Mouse (Mus musculus) ES-E14 (cell line): ENCODE results near the gene Olfr1129. TPM values are rescaled to one million over a fixed set of nuclear protein-coding genes. Genes with fewer than 3 reads are reported as not detected.

Experiments
- DNase-seq: peaks from one replicate; pipeline ENCODE4 v3.0.0-alpha.2; 2013; ENCODE audit warnings: low read depth, low spot score
- H3K27ac ChIP-seq: 2 replicates; pipeline ENCODE4 v1.5.1; 2012; ENCODE audit warnings: low read depth, mild to moderate bottlenecking, low read length, moderate library complexity, mixed read lengths; ENCODE audit not compliant: poor library complexity, insufficient read depth, severe bottlenecking
- H3K36me3 ChIP-seq: 2 replicates; pipeline ENCODE4 v1.6.1; 2012; ENCODE audit warnings: mild to moderate bottlenecking, low read length, moderate library complexity, mixed read lengths; ENCODE audit not compliant: control insufficient read depth, poor library complexity, insufficient read depth, severe bottlenecking
- H3K4me1 ChIP-seq, 2 experiments: fragments of 150-350 bp in 1 of 2; sonication (generic) in 1 of 2; 2 replicates each; pipeline ENCODE4 v1.6.1; 2012; ENCODE audit warnings: low read length in 2 of 2, mild to moderate bottlenecking in 1 of 2, mixed read lengths in 1 of 2; ENCODE audit not compliant: control insufficient read depth in 2 of 2, insufficient read depth in 2 of 2, poor library complexity in 1 of 2
- H3K4me3 ChIP-seq, 2 experiments: fragments of 150-350 bp in 1 of 2; sonication (generic) in 1 of 2; 2 replicates each; pipeline ENCODE4 v1.5.1; 2012; ENCODE audit warnings: low read length in 2 of 2, low read depth in 1 of 2, mild to moderate bottlenecking in 1 of 2, mixed read lengths in 1 of 2; ENCODE audit not compliant: insufficient read depth in 1 of 2, poor library complexity in 1 of 2, severe bottlenecking in 1 of 2
- H3K9ac ChIP-seq: 2 replicates; pipeline ENCODE4 v1.6.1; 2012; ENCODE audit warnings: low read depth, mild to moderate bottlenecking, low read length, mixed read lengths; ENCODE audit not compliant: poor library complexity, insufficient read depth, severe bottlenecking
- H3K9me3 ChIP-seq: fragments of 150-350 bp; sonication (generic); 2 replicates; pipeline ENCODE4 v1.6.1; 2012; ENCODE audit warnings: low read depth, mild to moderate bottlenecking, low read length; ENCODE audit not compliant: control insufficient read depth, insufficient read depth
- CHD2 ChIP-seq: IDR thresholded peaks from 2 replicates; pipeline ENCODE4 v1.6.1; 2014; ENCODE audit warnings: mild to moderate bottlenecking, low read depth, low read length, inconsistent platforms
- HCFC1 ChIP-seq: IDR thresholded peaks from 2 replicates; pipeline ENCODE4 v1.6.1; 2012; ENCODE audit warnings: low read length, inconsistent platforms, borderline replicate concordance; ENCODE audit not compliant: insufficient read depth
- ZC3H11A ChIP-seq: IDR thresholded peaks from 2 replicates; pipeline ENCODE4 v1.6.1; 2012; ENCODE audit warnings: low read depth, mild to moderate bottlenecking, inconsistent platforms, low read length, borderline replicate concordance
- ZNF384 ChIP-seq: IDR thresholded peaks from 2 replicates; pipeline ENCODE4 v1.6.1; 2012; ENCODE audit warnings: low read depth, low read length, inconsistent platforms
- in situ Hi-C, 2 experiments: fragments of 600-800 bp; cut with MboI; formaldehyde crosslinking; loops; one replicate each; pipeline ENCODE4 v1.15.1; 2025; ENCODE audit warnings: low sequenced_read_pairs in 2 of 2, inconsistent platforms in 1 of 2; ENCODE audit not compliant: unreplicated experiment in 2 of 2
- total RNA-seq: library from RNA; depleted of rRNA; stranded (reverse); fragments of 300-350 nt; gene quantifications from 2 replicates; pipeline ENCODE4 v1.2.3, GENCODE M21; 2012; rRNA removed

Olfr1129 gene
- total RNA-seq, 1 experiment = not detected

GRCm38 (mm10) chr2:87626804-87627203 is 53.1 kb downstream of the Olfr1129 start, which contains the start of gene Olfr1131:
Gene Olfr1131, plus strand, starts transcription at chr2:87627104.
- TF ChIP-seq HCFC1 = no peak
- TF ChIP-seq CHD2 = no peak
- no peak for TF ChIP-seq ZC3H11A
- no peak for TF ChIP-seq ZNF384

More at GRCm38 (mm10) chr2:87626804-87627203, 53.1 kb downstream of the Olfr1129 start, which contains the start of gene Olfr1131:
- H3K36me3 ChIP-seq = no peaks in the 10 kb centered on the region
- H3K4me3 ChIP-seq = no peak within 1 kb of the TSS
- H3K27ac ChIP-seq = no peak within 1 kb of the TSS
- no peak within 1 kb of the TSS for H3K9ac ChIP-seq
- no peaks in the 10 kb centered on the region for H3K9me3 ChIP-seq
- in situ Hi-C loops = no loop called here
- H3K4me1 ChIP-seq = no peaks in the 10 kb centered on the region
- DNase-seq = no peak

Other genes with a start within 250 kb of the Olfr1129 start
- not detected in 2 replicates for gene Olfr1120, start 219.1 kb upstream of the Olfr1129 start, total RNA-seq
- gene Olfr1121, start 204.0 kb upstream of the Olfr1129 start, total RNA-seq = not detected in 2 replicates
- gene Olfr1122, start 188.1 kb upstream of the Olfr1129 start, total RNA-seq = not detected in 2 replicates
- gene Olfr1123, start 157.3 kb upstream of the Olfr1129 start, total RNA-seq = not detected in 2 replicates
- gene Olfr1124, start 143.6 kb upstream of the Olfr1129 start, total RNA-seq = not detected in 2 replicates
- gene Olfr1126, start 119.9 kb upstream of the Olfr1129 start, total RNA-seq = not detected in 2 replicates
- 2.7 and 9.3 TPM in 2 replicates for gene Pramel7, start 76.8 kb upstream of the Olfr1129 start, total RNA-seq
- 3.1 and 16.5 TPM in 2 replicates for gene Pramel6, start 67.3 kb upstream of the Olfr1129 start, total RNA-seq
- gene Olfr153, start 42.1 kb upstream of the Olfr1129 start, total RNA-seq = 1.2 and 1.9 TPM in 2 replicates
- gene Olfr1128, start 28.4 kb upstream of the Olfr1129 start, total RNA-seq = not detected in 2 replicates
- not detected in 2 replicates for gene Olfr1130, start 32.3 kb downstream of the Olfr1129 start, total RNA-seq
- gene Olfr1131, start 53.2 kb downstream of the Olfr1129 start, total RNA-seq = not detected in 2 replicates
- gene Olfr1132, start 63.6 kb downstream of the Olfr1129 start, total RNA-seq = not detected in 2 replicates
- gene Olfr1133, start 73.5 kb downstream of the Olfr1129 start, total RNA-seq = not detected in 2 replicates
- not detected in 2 replicates for gene Olfr1134, start 84.6 kb downstream of the Olfr1129 start, total RNA-seq
- gene Olfr1135, start 99.8 kb downstream of the Olfr1129 start, total RNA-seq = not detected in 2 replicates
- gene Olfr1136, start 120.0 kb downstream of the Olfr1129 start, total RNA-seq = not detected in 2 replicates
- gene Olfr1137, start 139.3 kb downstream of the Olfr1129 start, total RNA-seq = not detected in 2 replicates
- gene Olfr1138, start 166.1 kb downstream of the Olfr1129 start, total RNA-seq = not detected in 2 replicates
- not detected in 2 replicates for gene Olfr1140, start 169.8 kb downstream of the Olfr1129 start, total RNA-seq
- not detected in 2 replicates for gene Olfr1141, start 180.1 kb downstream of the Olfr1129 start, total RNA-seq
- not detected in 2 replicates for gene Olfr152, start 205.6 kb downstream of the Olfr1129 start, total RNA-seq
- not detected in 2 replicates for gene Olfr1143, start 226.7 kb downstream of the Olfr1129 start, total RNA-seq
- not detected in 2 replicates for gene Olfr1145, start 235.9 kb downstream of the Olfr1129 start, total RNA-seq